Mouse (Mus musculus) NIH3T3 (cell line): ENCODE measurements around the gene Zfp319.

ENCODE experiments used
- DNase-seq: peaks from one replicate; pipeline ENCODE4 v3.0.0-alpha.2; 2012; ENCODE audit warnings: low read depth

The Zfp319 gene

GRCm38 (mm10) chr8:95351461-95351860 lies 19.7 kb upstream of the Zfp319 start:
- peak; percentile 51 for DNase-seq

GRCm38 (mm10) chr8:95348811-95349630 lies 17.3 kb upstream of the Zfp319 start:
- DNase-seq, result peak; percentile 69

GRCm38 (mm10) chr8:95348356-95348755 lies 16.6 kb upstream of the Zfp319 start:
- DNase-seq, result no peak

GRCm38 (mm10) chr8:95346643-95347545 lies 15.1 kb upstream of the Zfp319 start:
- peak; percentile 83 for DNase-seq

- no peak for DNase-seq
Measured at GRCm38 (mm10) chr8:95344668-95345067, 12.9 kb upstream of the Zfp319 start.

- DNase-seq, result no peak
Measured at GRCm38 (mm10) chr8:95341721-95342120, 10.0 kb upstream of the Zfp319 start.

GRCm38 (mm10) chr8:95336363-95336762 lies 4.6 kb upstream of the Zfp319 start:
- DNase-seq, result peak; percentile 44

- no peak for DNase-seq
Measured at GRCm38 (mm10) chr8:95335706-95336105, 4.0 kb upstream of the Zfp319 start.

GRCm38 (mm10) chr8:95332437-95333199 lies 868 bp upstream of the Zfp319 start:
- DNase-seq, result peak; percentile 44

GRCm38 (mm10) chr8:95331156-95331719 lies 512 bp downstream of the Zfp319 start:
- no peak for DNase-seq

- no peak for DNase-seq
Measured at GRCm38 (mm10) chr8:95330367-95330766, 1.4 kb downstream of the Zfp319 start.

- no peak for DNase-seq
Measured at GRCm38 (mm10) chr8:95327866-95328465, 3.8 kb downstream of the Zfp319 start.

GRCm38 (mm10) chr8:95326822-95327221 lies 4.9 kb downstream of the Zfp319 start:
- no peak for DNase-seq

GRCm38 (mm10) chr8:95324646-95325045 lies 7.1 kb downstream of the Zfp319 start:
- no peak for DNase-seq

- no peak for DNase-seq
Measured at GRCm38 (mm10) chr8:95323201-95323600, 8.5 kb downstream of the Zfp319 start.

- DNase-seq, result no peak
Measured at GRCm38 (mm10) chr8:95320224-95321139, 11.3 kb downstream of the Zfp319 start.

- DNase-seq, result no peak
Measured at GRCm38 (mm10) chr8:95315350-95315749, 16.4 kb downstream of the Zfp319 start.

- DNase-seq, result no peak
Measured at GRCm38 (mm10) chr8:95314707-95315106, 17.0 kb downstream of the Zfp319 start.

- no peak for DNase-seq
Measured at GRCm38 (mm10) chr8:95313857-95314256, 17.9 kb downstream of the Zfp319 start.

- peak; percentile 22 for DNase-seq
Measured at GRCm38 (mm10) chr8:95312836-95313235, 18.9 kb downstream of the Zfp319 start.
